Mouse (Mus musculus) embryonic fibroblast, embryonic 13.5 days (primary cell): ENCODE data around the gene Gm20388.

ENCODE experiments used
- CTCF ChIP-seq: IDR thresholded peaks from 2 replicates; pipeline ENCODE4 v1.5.1; 2011; ENCODE audit warnings: mild to moderate bottlenecking, control low read depth, low read length, moderate library complexity, borderline replicate concordance; ENCODE audit not compliant: insufficient read depth
- POLR2A ChIP-seq: IDR thresholded peaks from 2 replicates; pipeline ENCODE4 v1.6.1; 2011; ENCODE audit warnings: low read depth, mild to moderate bottlenecking, control low read depth, low read length, moderate library complexity

DNA sequence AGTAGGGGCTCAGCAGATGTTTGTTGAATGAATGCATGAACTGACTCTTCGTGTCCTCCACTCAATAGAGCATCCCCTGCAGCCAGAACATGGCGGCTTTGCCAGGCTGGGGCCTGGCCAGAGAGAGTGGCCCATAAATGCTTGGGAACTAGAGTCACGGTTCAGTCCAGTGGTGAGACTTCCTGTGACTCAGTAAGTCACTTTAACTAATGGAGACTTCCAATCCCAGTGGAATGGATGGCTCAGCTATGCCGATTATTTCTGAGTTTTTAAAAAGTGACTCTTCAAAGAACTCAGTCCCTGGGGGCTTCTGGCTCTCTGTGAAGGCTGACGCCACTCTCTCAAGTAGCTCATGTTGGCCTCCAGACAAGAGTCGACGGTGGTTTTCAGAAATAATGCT, 1285.3 kb downstream of the Gm20388 start:
- TF ChIP-seq CTCF (no peak), POLR2A (no peak)
